Mouse (Mus musculus) gastrocnemius, postnatal 25 days (tissue): Measurements from ENCODE around the gene Atp6v0a1. TPM values are rescaled to one million over a fixed set of nuclear protein-coding genes. Genes with fewer than 3 reads are reported as not detected.

Experiments used
- DNase-seq: peaks from one replicate; pipeline ENCODE4 v3.0.0; 2022
- microRNA-seq, 2 experiments: library from miRNA; unstranded; fragments of <30 nt; microRNA quantifications; one replicate each; pipeline ENCODE4 v1.2.0; 2021; ENCODE audit warnings: borderline replicate concordance in 2 of 2
- total RNA-seq, 2 experiments: library from RNA; stranded (reverse); gene quantifications; 1 replicate in 1 of 2; 2 replicates in 1 of 2; pipeline ENCODE4 v1.2.3; 2021

Gene Atp6v0a1
- total RNA-seq, 2 experiments from 2014 or later: 56.9 to 60.0 TPM

DNA sequence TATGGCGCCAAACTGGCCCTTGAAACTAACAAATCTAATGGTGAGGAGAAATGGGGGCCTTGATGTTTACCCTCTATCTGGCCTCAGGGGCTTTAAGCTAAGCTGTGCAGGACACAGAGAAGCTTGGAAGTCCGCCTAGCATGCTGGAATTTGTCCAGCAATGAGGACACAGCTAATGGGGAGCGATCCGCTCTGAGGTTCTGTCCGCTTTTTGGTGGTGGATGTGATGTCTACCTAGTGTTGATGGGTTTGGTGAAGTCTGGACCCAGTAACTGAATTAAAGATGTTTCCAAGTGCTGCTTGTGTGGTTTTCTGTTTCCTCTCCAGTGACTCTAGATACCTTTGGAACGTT is 77.0 kb downstream of the Atp6v0a1 start:
- DNase-seq: no peak

DNA sequence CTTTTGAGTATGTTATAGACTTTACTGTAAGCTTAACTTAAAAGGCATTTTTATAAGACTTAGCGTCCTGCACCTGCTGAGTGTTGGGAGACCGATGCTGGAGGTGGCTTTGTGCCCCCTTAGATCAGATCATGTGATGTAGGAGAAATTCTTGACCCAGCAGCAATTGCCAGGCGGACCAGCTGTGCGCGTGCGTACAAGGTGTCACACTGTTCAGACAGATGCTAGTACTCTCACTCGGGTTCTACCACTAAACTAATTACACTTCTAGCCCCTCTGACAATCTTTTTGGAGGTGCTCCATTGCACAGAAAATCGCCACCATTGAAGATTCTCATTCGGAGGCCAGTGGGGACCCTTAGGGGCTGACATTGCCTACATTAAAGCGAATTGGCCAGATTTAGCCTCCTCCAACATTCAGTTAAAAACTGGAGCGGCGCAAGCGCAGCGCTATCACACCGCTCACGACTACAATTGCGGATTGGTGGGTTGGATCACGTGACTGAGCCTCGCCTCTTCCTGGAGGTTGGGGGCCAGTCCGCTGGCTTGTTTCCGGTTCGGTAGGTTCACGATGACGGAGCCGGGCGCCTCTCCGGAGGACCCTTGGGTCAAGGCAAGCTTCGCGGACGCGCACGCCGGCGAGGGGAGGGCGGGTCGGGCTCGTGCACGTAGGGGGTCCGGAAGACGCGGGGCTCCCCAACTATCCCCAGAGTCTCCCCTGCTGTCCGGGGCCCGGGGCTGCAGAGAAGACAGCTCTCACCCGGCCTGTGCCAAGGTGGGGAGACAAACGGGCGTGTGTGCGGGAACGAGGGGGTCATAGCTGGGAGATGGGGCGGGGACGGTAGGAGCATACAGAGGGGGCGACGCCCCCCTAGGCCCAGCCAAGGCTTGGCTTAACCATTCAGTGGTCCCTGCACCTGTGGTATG is 77.8 kb downstream of the Atp6v0a1 start, which contains the start of gene Mlx:
Mlx (plus strand) TSS at position 522 of the 926 bp plus-strand sequence.
- DNase-seq: peak; percentile 88

DNA sequence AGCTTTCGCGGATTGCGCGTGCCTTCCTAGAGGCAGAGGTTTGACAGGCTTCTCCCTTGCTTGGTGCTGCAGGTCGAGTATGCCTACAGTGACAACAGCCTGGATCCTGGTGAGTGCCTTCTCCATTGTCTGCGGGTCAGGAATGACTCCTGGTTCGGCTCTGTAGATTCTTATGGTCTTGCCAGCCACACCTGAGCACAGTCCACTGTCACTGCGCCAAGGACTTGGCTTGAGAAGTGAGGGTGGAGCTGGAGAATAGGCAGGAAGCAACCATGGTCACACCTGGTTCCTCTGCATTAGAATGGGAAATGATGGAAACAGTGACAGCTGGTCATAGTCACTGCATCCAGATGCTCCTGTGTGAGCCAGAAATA is 78.4 kb downstream of the Atp6v0a1 start:
- DNase-seq: no peak

DNA sequence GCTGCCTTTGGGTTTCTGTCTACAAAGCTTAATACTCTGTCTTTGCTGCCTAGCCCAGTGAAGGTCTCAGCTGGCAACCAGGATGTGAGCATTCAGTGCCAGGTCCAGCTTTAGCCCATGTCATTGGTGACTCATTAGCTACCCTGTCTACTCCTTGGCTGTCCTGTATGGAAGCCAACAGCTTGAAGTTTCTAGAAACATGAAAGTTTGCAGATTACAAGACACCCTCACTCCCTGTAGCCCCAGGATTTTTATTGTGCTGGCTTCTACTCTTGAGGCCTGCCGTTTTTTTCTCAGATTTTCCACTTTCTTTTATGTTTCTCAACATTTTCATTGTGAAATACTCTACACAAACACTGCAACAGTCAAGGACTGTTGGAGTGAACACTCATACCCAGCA is 80.7 kb downstream of the Atp6v0a1 start:
- DNase-seq: no peak

DNA sequence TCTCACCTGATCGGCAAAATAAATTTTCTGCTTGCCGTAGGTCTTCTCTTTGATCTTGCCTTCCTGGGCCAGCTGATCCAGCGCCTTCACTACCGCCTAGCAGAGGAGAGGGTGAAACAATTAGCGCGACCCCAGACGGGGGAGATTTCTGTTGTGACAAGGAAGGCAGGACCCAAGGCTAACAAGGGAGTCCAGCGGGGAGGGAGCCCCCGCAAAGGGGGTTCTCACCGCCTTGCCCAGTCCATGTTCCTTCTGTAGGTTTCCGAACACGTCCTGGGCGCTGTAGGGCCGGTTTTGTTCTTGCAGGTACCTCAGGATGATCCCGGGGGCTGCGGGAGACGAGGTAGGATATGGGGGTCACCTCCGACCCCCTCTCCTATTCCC is 85.7 kb downstream of the Atp6v0a1 start:
- DNase-seq: no peak

DNA sequence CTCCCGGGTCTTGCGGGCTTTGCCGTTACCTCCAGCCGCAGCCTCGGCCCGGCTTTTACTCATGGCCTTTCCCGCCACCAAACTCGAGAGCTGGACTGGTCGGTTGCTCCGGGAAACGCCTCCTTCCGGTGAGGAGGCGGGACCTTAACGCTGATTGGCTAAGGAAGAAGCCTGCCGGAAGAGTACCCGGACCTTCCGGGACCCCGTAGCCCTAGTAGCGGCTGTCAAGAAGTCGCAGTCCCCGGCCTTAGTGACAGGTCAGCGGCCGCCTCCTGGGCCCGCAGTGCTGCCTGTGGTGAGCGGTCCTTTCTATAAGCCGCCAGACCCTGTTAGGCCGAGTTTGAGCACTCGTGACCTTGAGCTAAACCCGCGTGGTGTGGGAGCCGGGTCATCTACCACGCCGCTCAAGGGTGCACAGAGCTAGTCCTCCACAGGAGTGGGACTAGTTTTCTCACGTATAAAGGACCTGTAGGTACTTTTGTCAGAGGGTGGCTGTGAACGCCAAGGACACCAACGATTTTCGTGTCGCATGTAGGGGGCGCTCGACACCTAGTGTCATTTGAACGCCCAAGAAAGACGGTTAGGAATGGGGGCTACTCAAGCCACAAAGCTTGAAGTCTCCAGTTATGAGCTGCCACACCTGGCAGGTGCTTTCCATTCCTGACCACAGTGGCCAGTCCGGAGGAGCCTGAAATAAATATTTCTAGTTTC is 86.2 kb downstream of the Atp6v0a1 start, which contains the start of gene Psmc3ip:
Psmc3ip (minus strand) TSS at position 123 of the 711 bp plus-strand sequence.
- peak; percentile 93 for DNase-seq

DNA sequence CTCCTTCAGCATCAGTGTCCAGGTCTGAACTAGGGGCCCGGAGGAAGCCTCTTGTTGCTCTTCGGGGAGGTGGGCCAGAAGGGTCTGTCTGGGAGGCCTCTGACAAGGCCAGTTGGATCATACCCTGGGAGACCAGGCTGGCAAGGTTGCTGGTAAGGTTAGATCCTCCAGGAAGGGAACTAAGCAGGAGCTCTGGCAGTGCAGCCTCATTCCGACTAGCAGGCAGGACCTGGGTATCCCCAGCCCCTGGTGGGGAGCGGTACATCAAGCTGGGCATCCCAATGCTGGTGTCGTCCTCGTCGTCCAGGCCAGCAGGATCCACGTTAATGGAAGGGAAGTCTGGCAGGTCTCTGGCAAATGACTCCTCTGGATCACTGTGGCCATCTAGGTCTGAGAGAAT is 89.0 kb downstream of the Atp6v0a1 start:
- no peak for DNase-seq

DNA sequence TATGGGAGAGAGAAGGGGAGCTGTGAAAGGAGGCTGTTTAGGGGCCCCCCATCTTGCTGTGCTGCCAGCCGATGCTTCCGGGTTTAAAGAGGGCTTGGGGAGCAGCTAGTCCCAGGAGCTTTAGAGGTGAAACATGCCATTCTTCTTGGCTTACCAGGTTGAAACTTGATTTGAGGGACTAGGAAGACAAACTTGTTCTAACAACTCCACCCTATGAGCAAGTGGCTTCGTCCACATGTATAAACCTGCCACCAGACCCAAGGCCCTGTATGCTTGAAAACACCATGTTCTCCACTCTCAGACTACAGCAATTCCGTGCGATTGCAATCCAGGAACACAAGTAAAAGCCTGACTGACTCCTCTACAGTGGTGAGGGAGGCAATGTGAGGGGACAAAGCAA is 93.8 kb downstream of the Atp6v0a1 start:
- DNase-seq: no peak

DNA sequence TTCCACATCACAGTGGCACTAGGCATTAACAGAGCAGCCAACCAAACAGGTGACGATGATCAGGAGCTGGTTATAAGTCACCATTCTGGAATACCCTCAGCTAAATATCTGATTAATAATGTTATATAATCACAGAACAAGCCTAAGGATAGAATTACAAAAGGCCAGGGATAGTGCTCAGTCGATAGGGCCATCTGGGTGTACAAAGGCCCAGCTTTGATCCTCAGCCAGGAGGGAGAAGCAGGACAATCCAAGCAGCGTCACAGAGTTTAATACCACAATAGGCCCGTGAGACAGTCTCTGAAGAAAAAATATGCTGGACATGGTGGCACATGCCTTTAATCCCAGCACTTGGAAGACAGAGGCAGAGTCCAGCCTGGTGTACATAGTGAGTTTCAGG is 100.1 kb downstream of the Atp6v0a1 start:
- DNase-seq: no peak

DNA sequence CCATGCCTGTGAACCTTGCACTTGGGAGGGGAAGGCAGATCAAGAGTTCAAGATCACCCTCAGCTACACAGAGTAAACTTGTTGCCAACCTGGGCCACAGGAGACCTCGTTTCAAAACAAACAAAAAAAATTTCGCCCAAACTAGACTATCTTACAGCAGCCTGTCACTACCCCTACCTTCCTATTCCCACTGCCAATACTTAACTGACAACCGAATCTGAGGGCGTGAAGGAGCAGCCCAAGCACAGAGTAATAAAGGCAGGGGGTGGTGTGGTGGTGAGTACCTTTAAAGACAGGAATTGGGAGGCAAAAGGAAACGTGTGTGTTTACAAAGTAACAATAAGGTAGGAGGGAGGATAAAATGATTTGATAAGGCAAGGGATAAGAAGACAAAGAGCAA is 101.5 kb downstream of the Atp6v0a1 start:
- DNase-seq: no peak

DNA sequence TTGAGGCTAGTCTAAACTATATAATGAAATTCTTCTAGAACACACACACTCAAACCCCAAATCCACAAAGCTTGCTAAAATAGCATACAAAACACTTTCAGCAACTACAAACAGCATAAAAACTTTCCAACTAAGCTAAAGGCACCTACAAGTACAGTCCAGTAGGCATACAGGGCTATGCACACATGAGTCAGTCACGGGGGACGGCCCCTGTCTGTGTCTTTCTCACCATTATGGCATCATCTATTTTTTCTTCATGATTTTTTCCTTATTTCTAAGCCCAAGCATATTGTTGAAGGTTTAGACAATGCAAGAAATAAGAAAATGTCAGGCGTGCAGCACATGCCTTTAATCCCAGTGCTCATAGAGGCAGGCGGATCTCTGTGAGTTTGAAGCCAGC is 101.9 kb downstream of the Atp6v0a1 start:
- no peak for DNase-seq

DNA sequence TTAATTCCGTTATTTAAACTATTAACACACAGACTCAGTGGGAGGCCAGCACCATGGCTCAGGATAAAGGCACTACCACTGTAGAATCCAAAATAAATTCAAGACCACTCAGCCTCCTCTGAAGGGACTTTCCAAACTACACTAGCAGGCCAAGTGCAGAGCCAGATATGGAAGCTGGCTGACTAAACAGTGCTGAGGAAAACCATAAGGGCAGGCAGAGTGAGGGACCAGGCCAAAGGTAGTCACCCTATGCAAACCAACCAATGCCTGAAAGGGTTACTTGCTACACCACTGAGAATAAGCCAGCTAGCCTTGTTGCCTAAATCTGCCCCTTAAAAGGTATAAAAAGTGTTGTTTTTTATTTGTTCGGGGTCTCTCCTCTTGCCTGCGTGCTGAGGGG is 102.9 kb downstream of the Atp6v0a1 start:
- no peak for DNase-seq

Small RNAs within 50 kb of the gene (microRNA-seq; reads per million reads assigned to microRNA genes)
- gene Mir6928: 0.26 to 0.74 reads per million in 2 experiments

Other genes starting within 250 kb of the Atp6v0a1 start
- gene Kcnh4, start 249.5 kb upstream of the Atp6v0a1 start, total RNA-seq: not detected
- not detected for gene Hcrt, start 246.5 kb upstream of the Atp6v0a1 start, total RNA-seq
- gene Ghdc, start 238.5 kb upstream of the Atp6v0a1 start, total RNA-seq: 1 to 10 TPM; 4.8 to 4.9 TPM
- 100 to 1,000 TPM in 1 of 2 experiments, 10 to 100 TPM in 1; 93.2 to 126 TPM for gene Stat5b, start 158.7 kb upstream of the Atp6v0a1 start, total RNA-seq
- gene Stat5a, start 150.1 kb upstream of the Atp6v0a1 start, total RNA-seq: 10 to 100 TPM; 10.9 to 14.8 TPM
- gene Stat3, start 69.9 kb upstream of the Atp6v0a1 start, total RNA-seq: 10 to 100 TPM; 32.5 to 49.5 TPM
- gene Cavin1, start 38.6 kb upstream of the Atp6v0a1 start, total RNA-seq: 100 to 1,000 TPM; 175 to 196 TPM
- 1 to 10 TPM; 3.3 to 3.9 TPM for gene Naglu, start 60.6 kb downstream of the Atp6v0a1 start, total RNA-seq
- not detected for gene Hsd17b1, start 69.0 kb downstream of the Atp6v0a1 start, total RNA-seq
- 10 to 100 TPM in 1 of 2 experiments, 1 to 10 TPM in 1; 7.9 to 10.3 TPM for gene Coasy, start 73.1 kb downstream of the Atp6v0a1 start, total RNA-seq
- 10 to 100 TPM in 1 of 2 experiments, 1 to 10 TPM in 1; 7.5 to 11.0 TPM for gene Mlx, start 77.8 kb downstream of the Atp6v0a1 start, total RNA-seq
- 1 to 10 TPM; 1.5 to 1.7 TPM for gene Psmc3ip, start 86.0 kb downstream of the Atp6v0a1 start, total RNA-seq
- gene Retreg3, start 110.4 kb downstream of the Atp6v0a1 start, total RNA-seq: 10 to 100 TPM; 28.4 to 29.9 TPM
- 10 to 100 TPM; 22.8 to 23.4 TPM for gene Tubg1, start 110.5 kb downstream of the Atp6v0a1 start, total RNA-seq
- gene Tubg2, start 146.5 kb downstream of the Atp6v0a1 start, total RNA-seq: 1 to 10 TPM; 2.7 to 2.8 TPM
- gene Cntnap1, start 161.1 kb downstream of the Atp6v0a1 start, total RNA-seq: 1 to 10 TPM in 1 of 2 experiments, under 1 TPM in 1; 0.99 to 2.2 TPM
- gene Plekhh3, start 161.9 kb downstream of the Atp6v0a1 start, total RNA-seq: 10 to 100 TPM; 18.4 to 24.0 TPM
- gene Ccr10, start 166.0 kb downstream of the Atp6v0a1 start, total RNA-seq: not detected
- gene Ezh1, start 217.0 kb downstream of the Atp6v0a1 start, total RNA-seq: 10 to 100 TPM; 17.8 to 18.9 TPM
- 10 to 100 TPM; 31.8 to 51.8 TPM for gene Ramp2, start 236.6 kb downstream of the Atp6v0a1 start, total RNA-seq
- gene Vps25, start 244.3 kb downstream of the Atp6v0a1 start, total RNA-seq: 10 to 100 TPM; 31.8 to 36.4 TPM